Mouse (Mus musculus): ENCODE measurements at regions not wholly inside any gene's neighbourhood (a gene's known extent, or its start where the extent isn't known, plus 50 kb on each side); places are given as distances from the start of the nearest gene placed in this dataset.
A peak's percentile ranks its signal among the peaks of the same experiment; 100 is the strongest.

- no peak overlapping the region for H3K27ac ChIP-seq (replicated peaks; ENCODE audit: low read depth, low read length)
- H3K4me1 ChIP-seq (ENCODE audit: control insufficient read depth, insufficient read depth, insufficient read length, low read length), result peaks cover 2% of the 10 kb centered on the region; the same call in 1 of the 2 replicates
- H3K4me3 ChIP-seq (ENCODE audit: insufficient read depth, low read depth, low read length), result no peak overlapping the region
Observed at GRCm38 (mm10) chr1:61236511-61236910, 258.8 kb downstream of the Icos start.

GRCm38 (mm10) chr1:61238668-61239067 lies 260.9 kb downstream of the Icos start:
- Histone ChIP-seq H3K27ac (replicated peaks; ENCODE audit: low read depth, low read length) (no peak overlapping the region), H3K4me3 (ENCODE audit: insufficient read depth, low read depth, low read length) (no peak overlapping the region), H3K4me1 (ENCODE audit: control insufficient read depth, insufficient read depth, insufficient read length, low read length) (no peaks in the 10 kb centered on the region)

GRCm38 (mm10) chr1:61257561-61257960 lies 279.8 kb downstream of the Icos start:
- no peak overlapping the region for H3K27ac ChIP-seq (replicated peaks; ENCODE audit: low read depth, low read length)
- no peaks in the 10 kb centered on the region for H3K4me1 ChIP-seq (ENCODE audit: control insufficient read depth, insufficient read depth, insufficient read length, low read length)
- H3K4me3 ChIP-seq (ENCODE audit: insufficient read depth, low read depth, low read length), result no peak overlapping the region

GRCm38 (mm10) chr1:61263466-61263865 lies 285.7 kb downstream of the Icos start:
- H3K4me3 ChIP-seq (ENCODE audit: insufficient read depth, low read depth, low read length), result no peak overlapping the region
- no peaks in the 10 kb centered on the region for H3K4me1 ChIP-seq (ENCODE audit: control insufficient read depth, insufficient read depth, insufficient read length, low read length)
- H3K27ac ChIP-seq (replicated peaks; ENCODE audit: low read depth, low read length), result no peak overlapping the region

- peaks cover 4% of the 10 kb centered on the region for H3K4me1 ChIP-seq (ENCODE audit: control insufficient read depth, insufficient read depth, insufficient read length, low read length)
- H3K4me3 ChIP-seq (ENCODE audit: insufficient read depth, low read depth, low read length), result no peak overlapping the region
- no peak overlapping the region for H3K27ac ChIP-seq (replicated peaks; ENCODE audit: low read depth, low read length)
Observed at GRCm38 (mm10) chr1:61265706-61266127, 288.0 kb downstream of the Icos start.

- H3K4me3 ChIP-seq (ENCODE audit: insufficient read depth, low read depth, low read length), result no peak overlapping the region
- H3K27ac ChIP-seq (replicated peaks; ENCODE audit: low read depth, low read length), result no peak overlapping the region
- H3K4me1 ChIP-seq (ENCODE audit: control insufficient read depth, insufficient read depth, insufficient read length, low read length), result peaks cover 17% of the 10 kb centered on the region
Observed at GRCm38 (mm10) chr1:61273843-61274242, 296.1 kb downstream of the Icos start.

GRCm38 (mm10) chr1:61274244-61274643 lies 296.5 kb downstream of the Icos start:
- H3K4me1 ChIP-seq (ENCODE audit: control insufficient read depth, insufficient read depth, insufficient read length, low read length), result peaks cover 17% of the 10 kb centered on the region
- no peak overlapping the region for H3K4me3 ChIP-seq (ENCODE audit: insufficient read depth, low read depth, low read length)
- no peak overlapping the region for H3K27ac ChIP-seq (replicated peaks; ENCODE audit: low read depth, low read length)

- Histone ChIP-seq H3K4me1 (ENCODE audit: control insufficient read depth, insufficient read depth, insufficient read length, low read length) (peaks cover 13% of the 10 kb centered on the region), H3K27ac (replicated peaks; ENCODE audit: low read depth, low read length) (peak overlapping the region; percentile 87), H3K4me3 (ENCODE audit: insufficient read depth, low read depth, low read length) (no peak overlapping the region)
Observed at GRCm38 (mm10) chr1:61277170-61277710, 299.5 kb downstream of the Icos start.

GRCm38 (mm10) chr1:61288185-61288584 lies 310.5 kb downstream of the Icos start:
- no peaks in the 10 kb centered on the region for H3K4me1 ChIP-seq (ENCODE audit: control insufficient read depth, insufficient read depth, insufficient read length, low read length)
- no peak overlapping the region for H3K4me3 ChIP-seq (ENCODE audit: insufficient read depth, low read depth, low read length)
- no peak overlapping the region for H3K27ac ChIP-seq (replicated peaks; ENCODE audit: low read depth, low read length)

- Histone ChIP-seq H3K27ac (replicated peaks; ENCODE audit: low read depth, low read length) (no peak overlapping the region), H3K4me1 (ENCODE audit: control insufficient read depth, insufficient read depth, insufficient read length, low read length) (no peaks in the 10 kb centered on the region), H3K4me3 (ENCODE audit: insufficient read depth, low read depth, low read length) (no peak overlapping the region)
Observed at GRCm38 (mm10) chr1:61288946-61289345, 311.2 kb downstream of the Icos start.

- H3K27ac ChIP-seq (replicated peaks; ENCODE audit: low read depth, low read length), result no peak overlapping the region
- H3K4me3 ChIP-seq (ENCODE audit: insufficient read depth, low read depth, low read length), result no peak overlapping the region
- H3K4me1 ChIP-seq (ENCODE audit: control insufficient read depth, insufficient read depth, insufficient read length, low read length), result peaks cover 1% of the 10 kb centered on the region; the same call in 1 of the 2 replicates
Observed at GRCm38 (mm10) chr1:61289552-61289951, 311.8 kb downstream of the Icos start.

GRCm38 (mm10) chr1:61293106-61293505 lies 315.4 kb downstream of the Icos start:
- Histone ChIP-seq H3K4me3 (ENCODE audit: insufficient read depth, low read depth, low read length) (no peak overlapping the region), H3K4me1 (ENCODE audit: control insufficient read depth, insufficient read depth, insufficient read length, low read length) (peaks cover 6% of the 10 kb centered on the region; the same call in 1 of the 2 replicates), H3K27ac (replicated peaks; ENCODE audit: low read depth, low read length) (no peak overlapping the region)

- Histone ChIP-seq H3K4me1 (ENCODE audit: control insufficient read depth, insufficient read depth, insufficient read length, low read length) (peaks cover 7% of the 10 kb centered on the region; the same call in 1 of the 2 replicates), H3K4me3 (ENCODE audit: insufficient read depth, low read depth, low read length) (no peak overlapping the region), H3K27ac (replicated peaks; ENCODE audit: low read depth, low read length) (peak overlapping the region; percentile 80)
Observed at GRCm38 (mm10) chr1:61295219-61295618, 317.5 kb downstream of the Icos start.

GRCm38 (mm10) chr1:61296831-61297230 lies 319.1 kb downstream of the Icos start:
- Histone ChIP-seq H3K4me3 (ENCODE audit: insufficient read depth, low read depth, low read length) (no peak overlapping the region), H3K27ac (replicated peaks; ENCODE audit: low read depth, low read length) (no peak overlapping the region), H3K4me1 (ENCODE audit: control insufficient read depth, insufficient read depth, insufficient read length, low read length) (peaks cover 17% of the 10 kb centered on the region)

- H3K4me1 ChIP-seq (ENCODE audit: control insufficient read depth, insufficient read depth, insufficient read length, low read length), result peaks cover 17% of the 10 kb centered on the region
- no peak overlapping the region for H3K4me3 ChIP-seq (ENCODE audit: insufficient read depth, low read depth, low read length)
- H3K27ac ChIP-seq (replicated peaks; ENCODE audit: low read depth, low read length), result no peak overlapping the region
Observed at GRCm38 (mm10) chr1:61297361-61297760, 319.6 kb downstream of the Icos start.

GRCm38 (mm10) chr1:61298064-61298463 lies 320.3 kb downstream of the Icos start:
- Histone ChIP-seq H3K4me3 (ENCODE audit: insufficient read depth, low read depth, low read length) (no peak overlapping the region), H3K27ac (replicated peaks; ENCODE audit: low read depth, low read length) (peak overlapping the region; percentile 6)

More at GRCm38 (mm10) chr1:61298064-61298463, 320.3 kb downstream of the Icos start:
- H3K4me1 ChIP-seq (ENCODE audit: control insufficient read depth, insufficient read depth, insufficient read length, low read length), result peaks cover 17% of the 10 kb centered on the region

All from brown adipose tissue, adult 24 weeks (tissue).